Mouse (Mus musculus) E14TG2a.4 (cell line): ENCODE measurements at regions not wholly inside any gene's neighbourhood (a gene's known extent, or its start where the extent isn't known, plus 50 kb on each side); places are given as distances from the start of the nearest gene placed in this dataset.

Experiments
- CTCF ChIP-seq: conservative IDR thresholded peaks from 2 replicates; pipeline ENCODE4 v1.5.1; 2014; ENCODE audit warnings: low read length
- NANOG ChIP-seq: IDR thresholded peaks from 2 replicates; pipeline ENCODE4 v1.6.1; 2014; ENCODE audit warnings: borderline replicate concordance, low read length, mixed read lengths
- POU5F1 ChIP-seq: IDR thresholded peaks from 2 replicates; pipeline ENCODE4 v1.6.1; 2014; ENCODE audit warnings: low read length, borderline replicate concordance

DNA sequence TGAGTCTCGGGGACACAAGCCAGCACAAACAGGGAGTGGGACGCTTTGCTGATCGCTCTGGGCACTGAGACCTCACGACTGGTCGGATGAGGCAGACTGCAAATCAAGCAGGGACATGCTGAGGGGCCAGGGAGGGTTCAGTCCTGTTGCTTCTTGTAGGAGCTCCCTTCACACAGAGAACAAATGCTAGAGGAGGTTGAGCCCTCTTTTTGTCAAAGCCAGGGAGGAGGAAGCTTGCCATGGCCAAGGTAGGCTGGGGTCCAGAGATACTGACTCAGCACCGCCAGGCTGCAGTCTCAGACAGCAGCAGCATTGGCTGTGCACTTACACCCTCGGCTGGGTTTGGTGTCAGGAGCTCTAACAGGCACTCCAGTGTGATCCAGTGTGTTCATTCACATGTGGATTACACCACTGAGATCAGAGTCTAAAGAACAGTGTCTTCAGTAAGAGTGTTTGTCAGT lies 173.5 kb upstream of the Ankrd55 start:
- TF ChIP-seq CTCF (no peak), NANOG (no peak), POU5F1 (no peak)
